Mouse (Mus musculus): ENCODE measurements at regions not wholly inside any gene's neighbourhood (a gene's known extent, or its start where the extent isn't known, plus 50 kb on each side); places are given as distances from the start of the nearest gene placed in this dataset.

GRCm38 (mm10) chr5:12222622-12223021, 160.6 kb upstream of the Sema3d start:
- no peak for DNase-seq

DNA sequence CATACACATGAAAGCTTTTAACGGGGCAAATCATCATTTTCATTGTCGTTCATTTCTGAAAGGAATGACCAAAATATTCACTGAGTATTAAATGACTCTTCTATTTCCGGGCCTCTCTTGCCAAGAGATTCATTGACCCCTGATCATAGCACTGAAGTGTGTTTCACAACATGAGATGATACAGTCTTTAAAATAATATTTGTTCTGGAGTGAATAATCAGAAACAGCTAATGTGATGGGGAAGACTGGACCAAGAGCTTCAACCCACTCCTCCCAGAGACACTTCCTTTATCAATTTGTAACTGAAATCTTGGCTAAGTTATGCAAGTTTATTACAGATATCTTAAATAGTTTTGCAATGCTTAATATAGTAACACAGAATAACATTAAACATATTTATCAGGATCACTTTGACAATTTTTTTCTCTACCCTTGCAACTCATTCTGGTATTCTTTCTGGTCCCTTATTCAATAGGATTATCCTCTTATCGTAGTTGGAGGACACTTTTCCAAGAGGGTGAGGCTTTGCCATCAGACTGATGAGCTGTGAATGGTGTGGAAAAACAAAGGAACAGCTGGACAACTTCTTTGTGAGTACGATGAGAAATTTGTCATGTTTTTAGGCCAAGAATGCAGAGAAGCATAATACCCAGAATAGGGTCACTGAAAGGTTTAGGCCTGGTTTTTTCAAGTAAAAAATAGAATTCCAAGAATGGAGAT, 149.6 kb upstream of the Sema3d start:
- DNase-seq: no peak

- no peak for DNase-seq
Observed at GRCm38 (mm10) chr5:12243179-12243805, 139.9 kb upstream of the Sema3d start.

- DNase-seq: no peak
Observed at GRCm38 (mm10) chr5:12293685-12294084, 89.5 kb upstream of the Sema3d start.

DNA sequence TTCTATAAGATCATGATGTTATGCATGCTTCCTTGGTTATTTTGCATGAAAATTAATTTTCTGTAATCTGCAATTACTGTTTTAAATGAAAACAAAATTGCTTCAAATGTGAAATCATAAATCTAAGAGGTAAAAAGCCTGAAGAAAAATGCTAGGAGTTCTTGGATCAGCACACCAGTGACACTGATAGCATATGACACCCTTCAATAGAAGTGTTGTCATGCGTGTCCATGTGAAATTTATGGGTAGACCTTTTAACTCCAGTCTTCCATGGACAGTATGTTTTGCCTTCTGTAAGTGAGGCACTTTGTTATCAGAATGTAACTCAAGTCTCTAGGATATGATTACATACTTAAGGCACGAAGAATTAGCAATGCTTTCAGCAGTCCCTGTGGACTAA, 85.9 kb upstream of the Sema3d start:
- DNase-seq: no peak

- no peak for DNase-seq
Observed at GRCm38 (mm10) chr5:12301833-12302808, 81.1 kb upstream of the Sema3d start.

DNA sequence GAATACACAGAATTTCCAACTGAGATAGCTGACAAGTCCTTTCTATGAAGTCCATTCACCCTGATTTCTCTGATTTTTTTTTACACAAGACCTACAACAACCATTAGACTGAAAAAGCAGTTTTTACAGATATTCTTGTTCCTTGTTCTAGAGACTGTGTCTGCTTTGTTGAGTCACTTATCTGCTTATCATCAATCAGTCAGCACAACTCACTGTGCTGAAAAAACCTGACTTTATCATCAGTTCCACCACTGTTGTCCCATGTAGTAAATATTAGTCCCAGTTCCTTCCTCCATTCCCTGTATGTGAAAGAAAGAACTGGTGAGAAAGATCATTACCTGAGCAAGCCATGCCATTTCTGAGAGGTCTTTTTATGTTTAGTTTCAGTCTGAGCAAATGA, 73.8 kb upstream of the Sema3d start:
- no peak for DNase-seq

GRCm38 (mm10) chr5:12332648-12333305, 50.4 kb upstream of the Sema3d start:
- DNase-seq: no peak

Measured in lung, adult 18-20 months (tissue).